ENCODE assay signal across 9 mouse cellular contexts in the genomic region with DNA sequence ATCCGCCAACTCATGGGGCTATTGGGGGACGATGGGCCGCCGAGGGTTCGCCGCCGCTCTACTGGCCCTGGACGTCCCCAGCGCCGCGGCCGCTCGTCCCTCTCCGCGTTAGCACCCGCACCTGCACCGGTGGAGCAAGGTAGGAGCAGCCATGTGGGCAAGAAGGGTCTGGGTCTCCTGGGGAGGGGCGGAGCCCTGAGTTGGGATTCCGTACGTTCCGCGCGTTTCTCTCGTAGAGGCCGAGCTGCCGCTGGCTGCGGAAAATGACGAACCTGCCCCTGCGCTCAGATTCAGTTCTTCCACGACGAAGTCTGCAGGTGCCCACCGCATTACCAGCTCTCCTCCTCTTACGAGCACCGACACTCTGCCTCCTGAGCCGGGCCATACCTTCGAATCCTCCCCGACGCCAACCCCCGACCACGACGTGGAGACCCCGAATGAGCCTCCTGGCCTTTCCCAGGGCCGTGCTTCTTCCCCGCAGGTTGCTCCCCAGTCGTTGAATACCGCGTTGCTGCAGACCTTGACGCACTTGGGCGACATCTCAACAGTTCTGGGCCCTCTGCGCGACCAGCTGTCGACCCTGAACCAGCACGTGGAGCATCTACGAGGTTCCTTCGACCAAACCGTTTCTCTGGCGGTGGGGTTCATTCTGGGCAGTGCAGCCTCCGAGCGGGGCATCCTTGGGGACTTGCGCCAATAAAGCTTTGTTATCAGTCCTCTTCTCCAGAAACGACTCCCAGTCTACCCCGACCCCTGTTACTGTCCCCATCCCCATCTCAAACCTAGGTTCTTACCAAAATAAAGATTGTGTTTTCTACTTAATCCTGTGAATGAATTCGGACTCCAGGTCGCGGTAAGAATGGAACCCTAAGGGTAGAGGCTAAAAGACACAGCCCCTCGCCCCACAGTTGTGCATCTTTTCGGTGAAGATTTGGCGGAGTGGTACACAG. TPM values are rescaled to one million over a fixed set of nuclear protein-coding genes. Genes with fewer than 3 reads are reported as not detected.
DNase-seq lines count a peak whose midpoint lies in the region; ATAC-seq and TF ChIP-seq lines count a peak whose summit lies in the region.
"Had no signal": no experiment of that assay in that cellular context is flagged by ENCODE, and none has a peak within 500 bp of the region (broad histone marks: within the 10 kb centered on the region; RNA-seq: fewer than 3 reads in every experiment).

No protein-coding gene starts in this region.

- no peak overlapping the region for H3K9ac ChIP-seq in embryonic facial prominence, embryonic 11.5 days (replicated peaks; ENCODE audit: low read length)
- H3K9ac ChIP-seq in neural tube, embryonic 14.5 days (replicated peaks; ENCODE audit: low read depth, low read length), result no peak overlapping the region

- no peaks in the 10 kb centered on the region for H3K36me3 ChIP-seq in embryonic facial prominence, embryonic 11.5 days (replicated peaks; ENCODE audit: control insufficient read depth, insufficient read depth, low read depth, low read length)
- H3K36me3 ChIP-seq in limb, embryonic 10.5 days, result no peaks in the 10 kb centered on the region
- no peaks in the 10 kb centered on the region for H3K36me3 ChIP-seq in neural tube, embryonic 14.5 days (ENCODE audit: control insufficient read depth, insufficient read depth, low read length)
- H3K36me3 ChIP-seq in thymus, adult 2 months (ENCODE audit: control insufficient read depth, insufficient read depth, low read length), result no peaks in the 10 kb centered on the region

- no peaks in the 10 kb centered on the region for H3K4me1 ChIP-seq in embryonic facial prominence, embryonic 11.5 days (ENCODE audit: control insufficient read depth, insufficient read depth, low read length)
- peaks cover 14% of the 10 kb centered on the region for H3K4me1 ChIP-seq in limb, embryonic 10.5 days
- peaks cover 8% of the 10 kb centered on the region for H3K4me1 ChIP-seq in neural tube, embryonic 14.5 days (ENCODE audit: control insufficient read depth, insufficient read depth, low read length)
- H3K4me1 ChIP-seq in thymus, adult 2 months (replicated peaks; ENCODE audit: control insufficient read depth, insufficient read depth, low read length), result peaks cover under 1% of the 10 kb centered on the region

- no peaks in the 10 kb centered on the region for H3K9me3 ChIP-seq in embryonic facial prominence, embryonic 11.5 days (replicated peaks; ENCODE audit: control insufficient read depth, low read length)
- H3K9me3 ChIP-seq in limb, embryonic 10.5 days (replicated peaks), result no peaks in the 10 kb centered on the region
- H3K9me3 ChIP-seq in neural tube, embryonic 14.5 days (ENCODE audit: control insufficient read depth, low read length), result no peaks in the 10 kb centered on the region

- peak overlapping the region; percentile 50 for H3K4me2 ChIP-seq in embryonic facial prominence, embryonic 11.5 days (ENCODE audit: low read depth, low read length)
- H3K4me2 ChIP-seq in neural tube, embryonic 14.5 days (ENCODE audit: low read depth, low read length), result peak overlapping the region; percentile 43

- no peak for ATAC-seq in embryonic facial prominence, embryonic 11.5 days (replicated peaks; ENCODE audit: insufficient number of reproducible peaks, low FRiP score, low TSS enrichment, low read depth)
- no peak for ATAC-seq in neural tube, embryonic 14.5 days (ENCODE audit: low read depth)

- peaks cover 36% of the 10 kb centered on the region for H3K27me3 ChIP-seq in embryonic facial prominence, embryonic 11.5 days (ENCODE audit: control insufficient read depth, insufficient read depth, low read length)
- peaks cover 100% of the 10 kb centered on the region for H3K27me3 ChIP-seq in limb, embryonic 10.5 days (ENCODE audit: low read depth, poor library complexity, severe bottlenecking)
- H3K27me3 ChIP-seq in neural tube, embryonic 14.5 days (ENCODE audit: control insufficient read depth, insufficient read depth, low read length), result peaks cover 48% of the 10 kb centered on the region
- peaks cover 20% of the 10 kb centered on the region for H3K27me3 ChIP-seq in thymus, adult 2 months (ENCODE audit: control insufficient read depth, insufficient read depth, low read length)

- H3K4me3 ChIP-seq in embryonic facial prominence, embryonic 11.5 days (ENCODE audit: low read depth, low read length), result peak overlapping the region; percentile 21
- peak overlapping the region; percentile 34 for H3K4me3 ChIP-seq in limb, embryonic 10.5 days
- peak overlapping the region; percentile 26 for H3K4me3 ChIP-seq in neural tube, embryonic 14.5 days (ENCODE audit: low read depth, low read length)
- no peak overlapping the region; the same call in 1 of the 2 replicates for H3K4me3 ChIP-seq in thymus, adult 2 months (ENCODE audit: control insufficient read depth, insufficient read depth, low read length)

- no peak overlapping the region for H3K27ac ChIP-seq in embryonic facial prominence, embryonic 11.5 days (replicated peaks; ENCODE audit: low read depth, low read length)
- no peak overlapping the region for H3K27ac ChIP-seq in limb, embryonic 10.5 days
- H3K27ac ChIP-seq in neural tube, embryonic 14.5 days (ENCODE audit: low read depth, low read length), result no peak overlapping the region
- no peak overlapping the region for H3K27ac ChIP-seq in thymus, adult 2 months (ENCODE audit: control insufficient read depth, insufficient read depth, low read length)
- H3K27ac ChIP-seq: macrophage had no signal

- 3% methylated on average over 68 of the region's 68 CpGs for WGBS in embryonic facial prominence, embryonic 11.5 days
- WGBS in limb, embryonic 10.5 days, result 3% methylated on average over 68 of the region's 68 CpGs
- WGBS in neural tube, embryonic 14.5 days, result 3% methylated on average over 67 of the region's 68 CpGs
- WGBS in thymus, adult 2 months, result 13% methylated on average over 68 of the region's 68 CpGs

- no peak for TF ChIP-seq CTCF in thymus, adult 2 months (IDR thresholded peaks at IDR 0.05; ENCODE audit: borderline replicate concordance, control insufficient read depth, extremely low read depth, insufficient read depth, low read length, poor library complexity)

- peak; percentile 14 for DNase-seq in kidney, postnatal 4 days
- no peak for DNase-seq in kidney, postnatal 36 days
- peak; percentile 13 for DNase-seq in embryonic facial prominence, embryonic 11.5 days (ENCODE audit: low spot score)
- DNase-seq in limb, embryonic 10.5 days (ENCODE audit: low spot score), result peak; percentile 47
- DNase-seq in adrenal gland, postnatal 4 days (ENCODE audit: low spot score in 2 of 2), result no peak
- no peak for DNase-seq in thymus, adult 2 months
- no peak for DNase-seq in adrenal gland, adult 18-20 months (ENCODE audit: low spot score in 2 of 2)

- no peak for TF ChIP-seq POLR2A in thymus, adult 2 months (IDR thresholded peaks at IDR 0.05; ENCODE audit: control insufficient read depth, extremely low read depth, insufficient read depth, low read length, poor library complexity)

RNA-seq across cellular contexts. Expression of a gene that starts 1.0 kb away (rescaled TPM):
- polyA plus RNA-seq in embryonic facial prominence, embryonic 11.5 days (2014; fragmentation: Nextera tagmentation; extraction: Ambion mirVana), result 0.29 TPM in 1 of 2 replicates, not detected in the other
- 0.38 and 0.64 TPM in 2 replicates for polyA plus RNA-seq in limb, embryonic 10.5 days (2016; fragmentation: Nextera tagmentation; extraction: Ambion mirVana)
- polyA plus RNA-seq in neural tube, embryonic 14.5 days (2014; fragmentation: Nextera tagmentation; extraction: Ambion mirVana), result not detected in 2 replicates
- total RNA-seq in adrenal gland, postnatal 4 days (2021), result not detected
- polyA plus RNA-seq in thymus, adult 2 months (2012; rRNA removed), result 13.8 and 14.2 TPM in 2 replicates
- not detected for total RNA-seq in adrenal gland, adult 18-20 months (2021)
- polyA plus RNA-seq: macrophage had no signal

RNA-seq across cellular contexts. Expression of a gene that starts 34.0 kb away (rescaled TPM):
- polyA plus RNA-seq in embryonic facial prominence, embryonic 11.5 days (2014; fragmentation: Nextera tagmentation; extraction: Ambion mirVana), result 0.21 and 0.36 TPM in 2 replicates
- 0.39 and 0.85 TPM in 2 replicates for polyA plus RNA-seq in limb, embryonic 10.5 days (2016; fragmentation: Nextera tagmentation; extraction: Ambion mirVana)
- 0.46 and 1.4 TPM in 2 replicates for polyA plus RNA-seq in neural tube, embryonic 14.5 days (2014; fragmentation: Nextera tagmentation; extraction: Ambion mirVana)
- total RNA-seq in adrenal gland, postnatal 4 days (2021), result 1 to 10 TPM in 1 of 2 experiments, under 1 TPM in 1; 0.54 to 1.2 TPM
- 0.73 and 0.84 TPM in 2 replicates for polyA plus RNA-seq in thymus, adult 2 months (2012; rRNA removed)
- not detected for total RNA-seq in adrenal gland, adult 18-20 months (2021)
- polyA plus RNA-seq: macrophage had no signal

RNA-seq across cellular contexts. Expression of a gene that starts 47.8 kb away (rescaled TPM):
- polyA plus RNA-seq in embryonic facial prominence, embryonic 11.5 days (2014; fragmentation: Nextera tagmentation; extraction: Ambion mirVana), result 1.2 and 1.7 TPM in 2 replicates
- 2.2 TPM in 2 replicates for polyA plus RNA-seq in limb, embryonic 10.5 days (2016; fragmentation: Nextera tagmentation; extraction: Ambion mirVana)
- 3.2 and 3.3 TPM in 2 replicates for polyA plus RNA-seq in neural tube, embryonic 14.5 days (2014; fragmentation: Nextera tagmentation; extraction: Ambion mirVana)
- total RNA-seq in adrenal gland, postnatal 4 days (2021), result 1 to 10 TPM; 1.8 to 2.0 TPM
- polyA plus RNA-seq in thymus, adult 2 months (2012; rRNA removed), result 36.0 and 37.6 TPM in 2 replicates
- total RNA-seq in adrenal gland, adult 18-20 months (2021), result 1 to 10 TPM; 1.9 to 6.9 TPM

RNA-seq across cellular contexts. Expression of a gene that starts 50.1 kb away (rescaled TPM):
- 0.21 and 0.24 TPM in 2 replicates for polyA plus RNA-seq in embryonic facial prominence, embryonic 11.5 days (2014; fragmentation: Nextera tagmentation; extraction: Ambion mirVana)
- not detected in 2 replicates for polyA plus RNA-seq in limb, embryonic 10.5 days (2016; fragmentation: Nextera tagmentation; extraction: Ambion mirVana)
- 18.8 and 28.5 TPM in 2 replicates for polyA plus RNA-seq in neural tube, embryonic 14.5 days (2014; fragmentation: Nextera tagmentation; extraction: Ambion mirVana)
- total RNA-seq in adrenal gland, postnatal 4 days (2021), result 1 to 10 TPM; 1.6 to 1.7 TPM
- 3.6 and 4.8 TPM in 2 replicates for polyA plus RNA-seq in thymus, adult 2 months (2012; rRNA removed)
- total RNA-seq in adrenal gland, adult 18-20 months (2021), result 1 to 10 TPM in 1 of 2 experiments, under 1 TPM in 1; 0.93 to 1.2 TPM
- polyA plus RNA-seq: macrophage had no signal

Comparison
In these comparisons a context has a peak if more than half of its experiments do, and no peak if none do; other contexts are left out.
1. DNase-seq: peak in kidney, postnatal 4 days (2 of 2), embryonic facial prominence, embryonic 11.5 days (single experiment) and limb, embryonic 10.5 days (single experiment); none in kidney, postnatal 36 days (0 of 2), adrenal gland, postnatal 4 days (0 of 2), thymus, adult 2 months (single experiment) and adrenal gland, adult 18-20 months (0 of 2).